Mouse (Mus musculus) left cerebral cortex, adult 2 months (tissue): ENCODE measurements around the gene Abhd12. TPM values are rescaled to one million over a fixed set of nuclear protein-coding genes. Genes with fewer than 3 reads are reported as not detected.

Experiments used
- DNase-seq, 2 experiments: peaks; one replicate each; pipeline ENCODE4 v3.0.0; 2021 to 2022; ENCODE audit warnings: low spot score in 2 of 2, mixed read lengths in 1 of 2; ENCODE audit errors: extremely low spot score in 1 of 2
- H3K27ac ChIP-seq: fragments of 200-600 bp; 2 replicates; pipeline ENCODE4 v1.8.1; 2022
- H3K4me3 ChIP-seq: fragments of 200-600 bp; 2 replicates; pipeline ENCODE4 v1.8.1; 2022
- CTCF ChIP-seq: fragments of 200-600 bp; IDR thresholded peaks from 2 replicates; pipeline ENCODE4 v1.8.1; 2022; ENCODE audit warnings: antibody characterized with exemption, mild to moderate bottlenecking, moderate library complexity
- intact Hi-C: fragments of 180-260 bp; cut with DNase I; formaldehyde crosslinking; loops from one replicate; pipeline ENCODE4 v1.15.1; 2025
- total RNA-seq, 2 experiments: library from RNA; stranded (reverse); gene quantifications; 2 replicates each; pipeline ENCODE4 v1.2.3; 2021

Abhd12 gene
- total RNA-seq, 2 experiments from 2014 or later = 298 to 305 TPM

GRCm38 (mm10) chr2:150839686-150840471, 64.7 kb downstream of the Abhd12 start:
- TF ChIP-seq CTCF = no peak
- Histone ChIP-seq H3K4me3 (no peak overlapping the region), H3K27ac (peak overlapping the region; percentile 63)
- peak in 1 of 2 experiments; percentile 44 for DNase-seq
- intact Hi-C loops = loop anchor here (5.0 kb wide), 1 partner anchor 157 kb away; no protein-coding TSS in a partner anchor

DNA sequence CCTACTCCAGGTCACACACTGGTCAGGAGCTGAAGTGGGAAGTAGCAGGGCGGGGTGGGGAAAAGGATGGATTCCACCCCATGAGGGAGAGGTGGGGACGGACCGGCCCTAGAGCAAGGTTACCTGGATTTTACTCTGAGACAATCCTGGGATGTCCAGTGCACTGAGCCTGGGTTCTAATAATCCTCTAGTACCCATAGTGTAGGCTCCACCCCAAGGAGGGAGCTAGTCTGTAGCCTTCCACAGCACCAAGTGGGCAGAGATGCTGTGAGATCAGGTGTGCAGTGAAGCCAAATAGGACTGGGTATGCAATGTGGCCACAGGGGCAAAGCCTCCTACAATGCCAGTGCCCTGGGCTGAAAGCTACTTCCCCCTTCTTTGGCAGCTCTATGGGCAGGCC, 66.8 kb downstream of the Abhd12 start:
- TF ChIP-seq CTCF = no peak
- no peak for DNase-seq
- peak overlapping the region; percentile 41 for H3K27ac ChIP-seq
- H3K4me3 ChIP-seq = no peak overlapping the region
- intact Hi-C loops = no loop called here

DNA sequence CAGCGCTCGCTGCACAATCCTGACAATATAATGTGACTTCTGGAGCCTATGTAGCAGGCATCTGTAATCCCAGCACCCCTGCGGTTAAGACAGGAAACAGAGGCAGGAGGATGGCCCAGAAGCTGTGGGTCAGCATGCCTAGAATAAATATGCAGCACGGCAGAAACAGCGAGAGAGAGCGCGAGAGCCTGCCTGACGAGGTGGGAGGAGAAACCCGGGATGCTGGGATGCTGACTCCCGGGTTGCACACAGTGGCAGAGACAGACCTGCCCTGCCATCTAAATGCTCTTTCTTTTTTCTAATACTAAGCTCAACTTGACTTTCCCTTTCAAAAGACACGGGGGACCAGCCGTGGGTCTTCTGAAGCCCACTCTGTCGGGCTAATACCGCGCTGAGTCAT, 67.6 kb downstream of the Abhd12 start:
- intact Hi-C loops = no loop called here
- Histone ChIP-seq H3K4me3 (no peak overlapping the region), H3K27ac (peak overlapping the region; percentile 47; the same call in 1 of the 2 replicates)
- no peak for DNase-seq
- no peak for TF ChIP-seq CTCF

DNA sequence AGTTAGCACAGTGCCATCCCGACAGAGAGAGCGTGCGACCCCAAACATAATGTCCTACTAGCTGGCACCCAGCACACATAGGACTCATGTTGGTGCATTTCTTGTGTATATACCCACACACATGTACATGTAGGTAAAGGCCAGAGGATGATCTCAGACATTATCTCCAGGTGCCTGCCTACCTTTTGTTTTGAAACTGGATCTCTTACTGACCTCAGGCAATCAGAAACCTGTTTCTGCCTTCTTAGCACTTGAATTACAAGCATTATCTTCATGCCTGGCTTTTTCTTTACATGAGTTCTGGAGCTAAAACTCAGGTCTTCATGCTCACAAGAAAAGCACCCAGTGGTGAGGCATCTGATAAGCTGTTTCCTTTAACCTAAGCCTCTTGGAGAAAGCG, 68.6 kb downstream of the Abhd12 start:
- DNase-seq = no peak
- Histone ChIP-seq H3K4me3 (no peak overlapping the region), H3K27ac (no peak overlapping the region)
- intact Hi-C loops = no loop called here
- TF ChIP-seq CTCF = no peak

DNA sequence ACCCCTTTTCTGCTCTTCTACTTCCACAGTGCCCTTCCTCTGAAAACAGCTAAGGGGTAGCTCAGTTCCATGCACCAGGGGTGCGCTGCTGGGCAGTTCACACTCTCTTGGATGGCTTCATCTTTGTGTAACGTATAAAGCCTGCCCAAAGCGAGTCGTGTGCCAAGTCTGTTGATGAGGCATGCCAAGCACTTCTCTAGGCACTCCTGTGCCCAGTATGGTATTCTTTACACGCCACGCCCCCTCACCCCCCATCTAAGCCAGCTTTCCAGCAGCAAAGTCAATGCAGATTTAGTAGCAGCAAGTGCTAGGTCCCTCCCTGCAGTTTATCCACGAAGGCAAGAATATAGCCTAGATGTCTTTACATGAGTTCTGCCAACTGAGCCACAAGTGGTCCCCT, 69.9 kb downstream of the Abhd12 start:
- no peak for TF ChIP-seq CTCF
- H3K27ac ChIP-seq = no peak overlapping the region
- DNase-seq = no peak
- intact Hi-C loops = no loop called here
- no peak overlapping the region for H3K4me3 ChIP-seq

DNA sequence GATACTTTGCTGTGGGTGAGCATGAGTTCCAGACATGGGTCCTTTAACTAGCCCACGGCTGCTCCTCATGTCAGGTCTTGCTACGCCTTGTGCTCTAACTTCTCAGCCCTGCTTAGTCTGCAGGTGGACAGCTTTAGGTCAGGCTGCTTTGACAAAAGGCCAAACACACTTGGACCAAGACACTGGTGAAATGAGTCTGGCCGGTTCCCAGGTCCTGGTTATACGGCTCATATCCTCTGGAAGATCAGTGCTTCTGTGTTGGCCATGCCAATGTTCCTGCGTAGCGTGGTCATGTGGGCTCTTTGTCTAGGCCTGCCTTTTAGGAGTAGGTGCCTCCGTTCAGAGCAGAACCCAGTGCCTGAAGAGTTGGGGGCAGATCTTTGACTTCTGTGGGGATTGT, 72.5 kb downstream of the Abhd12 start:
- H3K27ac ChIP-seq = no peak overlapping the region; the same call in 1 of the 2 replicates
- intact Hi-C loops = no loop called here

GRCm38 (mm10) chr2:150830911-150831441, 73.6 kb downstream of the Abhd12 start:
- Histone ChIP-seq H3K4me3 (no peak overlapping the region), H3K27ac (peak overlapping the region; percentile 61)
- no peak for DNase-seq
- intact Hi-C loops = no loop called here
- no peak for TF ChIP-seq CTCF

More for the DNA sequence above, 72.5 kb downstream of the Abhd12 start:
- no peak for DNase-seq
- no peak overlapping the region for H3K4me3 ChIP-seq
- TF ChIP-seq CTCF = no peak

DNA sequence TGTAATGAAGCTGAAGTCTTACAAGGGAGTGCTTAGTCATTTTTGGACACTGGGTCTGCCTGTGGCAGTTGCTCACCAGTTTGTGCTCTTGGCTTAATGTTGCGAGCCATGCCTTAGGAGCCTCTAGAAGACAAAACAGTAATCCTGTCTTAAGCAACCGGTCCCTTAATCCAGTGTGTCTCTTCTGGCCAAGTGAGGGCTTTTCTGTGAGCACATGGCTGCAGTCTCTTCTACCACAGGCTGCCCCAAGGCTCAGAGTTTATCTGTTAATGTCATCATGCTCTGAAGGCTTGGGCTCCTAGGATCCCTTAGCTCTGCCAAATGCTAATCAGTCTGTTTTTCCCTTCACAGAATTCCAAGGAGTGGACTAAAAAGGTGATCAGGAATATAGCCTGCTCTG, 74.5 kb downstream of the Abhd12 start:
- H3K27ac ChIP-seq = peak overlapping the region; percentile 54; the same call in 1 of the 2 replicates
- no peak overlapping the region for H3K4me3 ChIP-seq
- TF ChIP-seq CTCF = no peak
- intact Hi-C loops = no loop called here
- no peak for DNase-seq

GRCm38 (mm10) chr2:150828654-150829053, 75.9 kb downstream of the Abhd12 start:
- intact Hi-C loops = no loop called here
- no peak for DNase-seq

GRCm38 (mm10) chr2:150828164-150828563, 76.4 kb downstream of the Abhd12 start:
- Histone ChIP-seq H3K27ac (no peak overlapping the region), H3K4me3 (no peak overlapping the region)
- intact Hi-C loops = no loop called here
- DNase-seq = no peak
- TF ChIP-seq CTCF = no peak; the same call in none of the 2 replicates

More at GRCm38 (mm10) chr2:150828654-150829053, 75.9 kb downstream of the Abhd12 start:
- H3K4me3 ChIP-seq = no peak overlapping the region
- no peak overlapping the region for H3K27ac ChIP-seq
- TF ChIP-seq CTCF = peak; percentile 22

DNA sequence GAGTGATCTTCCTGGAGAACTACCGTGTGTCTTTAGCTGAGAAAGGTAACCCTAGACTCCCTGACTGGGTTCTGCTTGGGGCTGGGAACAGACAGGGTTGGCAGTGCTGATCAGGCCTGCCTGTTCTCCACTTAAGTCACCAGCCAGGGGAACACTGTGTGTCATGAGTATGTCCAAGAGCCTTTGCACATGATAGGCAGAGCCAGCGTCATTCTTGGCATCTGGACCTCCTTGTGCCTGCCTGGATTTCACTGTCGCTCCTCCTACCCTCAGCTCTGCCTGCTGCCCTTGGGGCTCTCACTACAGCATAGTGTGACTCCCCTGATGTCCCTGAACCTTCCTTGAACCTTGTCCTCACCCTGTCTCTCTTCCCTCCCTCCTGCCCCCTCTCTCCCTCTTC, 78.1 kb downstream of the Abhd12 start:
- Histone ChIP-seq H3K4me3 (no peak overlapping the region), H3K27ac (no peak overlapping the region)
- TF ChIP-seq CTCF = no peak
- DNase-seq = no peak
- intact Hi-C loops = no loop called here

DNA sequence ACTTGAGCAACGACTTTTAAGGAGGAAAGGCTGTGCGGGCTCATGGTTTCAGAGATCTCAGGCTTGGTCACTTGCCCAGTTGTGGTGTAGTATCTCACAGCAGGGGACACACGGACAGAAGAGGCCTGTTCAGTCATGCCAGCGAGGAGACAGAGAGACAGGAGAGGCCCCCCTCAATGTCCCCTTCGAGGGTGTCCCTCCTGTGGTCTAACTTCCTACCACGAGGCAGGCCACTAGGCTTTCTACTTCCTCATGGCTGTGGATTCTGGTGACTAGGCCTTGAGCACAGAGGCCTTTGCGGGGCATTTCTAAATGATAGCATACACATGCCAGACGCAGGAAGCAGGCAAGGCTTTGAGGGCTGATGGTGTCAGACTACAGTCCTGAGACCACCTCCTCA, 81.6 kb downstream of the Abhd12 start:
- Histone ChIP-seq H3K4me3 (no peak overlapping the region), H3K27ac (no peak overlapping the region)
- intact Hi-C loops = no loop called here
- DNase-seq = no peak
- no peak for TF ChIP-seq CTCF
